Mouse (Mus musculus) embryonic facial prominence, embryonic 11.5 days (tissue): ENCODE measurements around the gene Ip6k2. TPM values are rescaled to one million over a fixed set of nuclear protein-coding genes. Genes with fewer than 3 reads are reported as not detected.

Experiments
- ATAC-seq: fragments of 200-750 bp; cut with Nextera tagmentation; replicated peaks from 2 replicates; pipeline ENCODE4 v1.8.0; 2017; ENCODE audit warnings: low read depth; ENCODE audit not compliant: insufficient number of reproducible peaks, low FRiP score, low TSS enrichment
- DNase-seq: peaks from one replicate; pipeline ENCODE4 v3.0.0-alpha.2; 2015; ENCODE audit warnings: low spot score
- H3K27ac ChIP-seq: fragments of 300-500 bp; sonication (generic); replicated peaks from 2 replicates; pipeline ENCODE4 v1.5.1; 2014; ENCODE audit warnings: mild to moderate bottlenecking, low read depth, low read length, control low read depth
- H3K27me3 ChIP-seq: fragments of 300-500 bp; sonication (generic); 2 replicates; pipeline ENCODE4 v1.6.1; 2014; ENCODE audit warnings: mild to moderate bottlenecking, low read length, moderate library complexity, mixed read lengths; ENCODE audit not compliant: control insufficient read depth, insufficient read depth
- H3K36me3 ChIP-seq: fragments of 300-500 bp; sonication (generic); replicated peaks from 2 replicates; pipeline ENCODE4 v1.6.1; 2014; ENCODE audit warnings: low read depth, mild to moderate bottlenecking, low read length, moderate library complexity, mixed read lengths; ENCODE audit not compliant: control insufficient read depth, insufficient read depth
- H3K4me1 ChIP-seq: fragments of 300-500 bp; sonication (generic); 2 replicates; pipeline ENCODE4 v1.6.1; 2014; ENCODE audit warnings: low read length, mixed read lengths; ENCODE audit not compliant: control insufficient read depth, insufficient read depth
- H3K4me2 ChIP-seq: fragments of 300-500 bp; sonication (generic); 2 replicates; pipeline ENCODE4 v1.6.1; 2014; ENCODE audit warnings: low read depth, mild to moderate bottlenecking, control low read depth, low read length, moderate library complexity
- H3K4me3 ChIP-seq: fragments of 300-500 bp; sonication (generic); 2 replicates; pipeline ENCODE4 v1.5.1; 2014; ENCODE audit warnings: low read depth, low read length, control low read depth
- H3K9ac ChIP-seq: fragments of 300-500 bp; sonication (generic); replicated peaks from 2 replicates; pipeline ENCODE4 v1.6.1; 2014; ENCODE audit warnings: mild to moderate bottlenecking, control low read depth, low read length
- H3K9me3 ChIP-seq: fragments of 300-500 bp; sonication (generic); replicated peaks from 2 replicates; pipeline ENCODE4 v1.6.1; 2016; ENCODE audit warnings: mild to moderate bottlenecking, low read length, inconsistent platforms, mixed read lengths; ENCODE audit not compliant: control insufficient read depth
- WGBS: fragments of 180-500 bp; shearing (Covaris S2); extraction: QIAGEN DNeasy Blood & Tissue Kit; methylation state at CpG from one replicate; pipeline ENCODE4 v1.1.7; 2014; 5-methylcytosine and 5-hydroxymethylcytosine counted together
- polyA plus RNA-seq: library from polyadenylated mRNA; unstranded; fragments of >200 nt; fragmentation: Nextera tagmentation; extraction: Ambion mirVana; gene quantifications from 2 replicates; pipeline ENCODE4 v1.2.1, GENCODE M21; 2014

Gene Ip6k2
- polyA plus RNA-seq, 1 experiment from 2014 or later, result 113 TPM

DNA sequence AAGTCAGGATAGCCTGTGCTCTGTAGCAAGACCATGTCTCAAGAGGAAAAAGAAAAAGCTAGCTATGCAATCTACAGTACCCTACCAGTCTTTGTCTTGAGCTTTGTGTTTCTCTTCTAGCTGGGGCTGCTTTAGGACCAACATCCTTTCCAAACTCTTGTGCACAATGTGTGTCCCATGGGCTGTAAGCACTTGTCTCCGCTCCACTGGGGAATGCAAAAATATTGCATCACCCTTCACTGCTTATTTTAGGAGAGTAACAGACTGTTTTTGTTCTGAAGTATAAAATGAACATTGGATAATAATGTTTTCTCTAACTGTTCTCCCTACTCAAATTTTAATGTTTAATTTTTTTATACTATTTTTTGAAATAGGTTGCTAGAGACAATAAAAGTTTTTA is 2.9 kb downstream of the Ip6k2 start:
- Histone ChIP-seq H3K36me3 (no peaks in the 10 kb centered on the region), H3K4me2 (no peak overlapping the region), H3K9me3 (no peaks in the 10 kb centered on the region), H3K4me1 (no peaks in the 10 kb centered on the region), H3K9ac (no peak overlapping the region), H3K4me3 (no peak overlapping the region), H3K27me3 (no peaks in the 10 kb centered on the region), H3K27ac (no peak overlapping the region)
- WGBS, result 94% methylated on average over 1 of the region's 1 CpGs
- ATAC-seq (no peak), DNase-seq (no peak)

DNA sequence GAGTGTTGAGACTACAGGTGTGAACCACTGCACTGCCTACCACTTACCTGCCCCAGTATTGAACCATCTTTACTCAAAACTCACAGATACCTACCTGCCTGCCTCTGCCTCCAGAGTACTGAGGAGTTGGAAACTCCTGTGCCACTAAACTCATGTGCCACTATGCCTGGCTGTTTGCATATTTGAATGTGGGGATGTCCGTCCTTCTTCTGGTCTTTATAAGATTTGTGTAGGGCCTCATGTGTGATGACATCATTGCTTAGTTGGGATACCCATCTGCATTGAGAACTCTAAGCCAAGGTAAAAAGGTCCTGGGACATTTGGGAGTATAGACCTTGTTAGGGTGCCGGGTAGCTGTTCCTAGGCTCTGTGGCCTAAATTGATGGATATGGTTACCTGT is 3.5 kb downstream of the Ip6k2 start:
- no peak overlapping the region for H3K9ac ChIP-seq
- no peaks in the 10 kb centered on the region for H3K27me3 ChIP-seq
- ATAC-seq (no peak), DNase-seq (no peak)
- no peak overlapping the region for H3K4me3 ChIP-seq
- no peaks in the 10 kb centered on the region for H3K9me3 ChIP-seq
- no peaks in the 10 kb centered on the region for H3K4me1 ChIP-seq
- no peak overlapping the region for H3K4me2 ChIP-seq
- H3K27ac ChIP-seq, result no peak overlapping the region
- 95% methylated on average over 2 of the region's 2 CpGs for WGBS
- no peaks in the 10 kb centered on the region for H3K36me3 ChIP-seq

DNA sequence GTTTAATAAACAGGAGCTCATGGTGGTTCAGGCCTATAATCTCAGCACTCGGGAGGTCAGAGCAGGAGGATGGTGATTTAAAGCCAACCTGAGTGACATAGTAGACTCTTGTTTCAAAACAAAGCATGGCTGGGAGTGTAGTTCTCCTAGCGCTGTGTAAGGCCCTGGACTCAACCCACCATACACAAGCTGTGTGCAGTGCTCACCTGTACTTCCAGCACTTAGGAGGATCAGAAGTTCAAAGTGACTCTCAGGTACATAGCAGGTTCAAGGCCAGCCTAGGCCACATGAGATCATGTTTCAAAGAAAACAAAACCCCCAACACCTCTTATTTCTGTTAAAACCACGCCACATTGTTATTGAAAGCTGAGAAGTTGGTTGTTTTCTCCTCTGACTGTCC is 5.1 kb downstream of the Ip6k2 start:
- no peak for ATAC-seq
- no peak overlapping the region for H3K4me2 ChIP-seq
- 70% methylated on average over 3 of the region's 3 CpGs for WGBS

DNA sequence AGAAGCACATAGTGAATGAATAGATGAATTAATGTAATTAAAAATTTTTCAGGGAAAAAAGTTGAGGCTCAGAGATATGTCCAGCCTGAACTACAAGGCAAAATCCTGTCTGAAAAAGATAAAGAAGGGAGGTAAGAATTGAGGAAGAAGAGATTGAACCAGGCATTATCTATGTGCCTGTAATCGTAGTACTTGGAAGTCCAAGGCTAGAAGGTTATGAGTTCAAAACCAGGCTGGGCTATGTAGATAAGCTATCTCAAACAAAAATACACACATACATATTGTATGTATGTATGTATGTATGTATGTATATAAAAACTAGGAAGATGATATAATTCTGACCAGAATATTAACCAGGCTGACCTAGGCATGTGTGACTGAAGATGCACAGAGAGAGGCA is 8.7 kb downstream of the Ip6k2 start:
- WGBS, result 95% methylated on average over 1 of the region's 1 CpGs
- no peaks in the 10 kb centered on the region for H3K27me3 ChIP-seq
- no peak overlapping the region for H3K27ac ChIP-seq
- H3K9me3 ChIP-seq, result no peaks in the 10 kb centered on the region
- no peak overlapping the region for H3K4me2 ChIP-seq
- ATAC-seq (no peak), DNase-seq (no peak)
- no peak overlapping the region for H3K4me3 ChIP-seq
- H3K4me1 ChIP-seq, result no peaks in the 10 kb centered on the region
- H3K36me3 ChIP-seq, result peaks cover 2% of the 10 kb centered on the region; the same call in 1 of the 2 replicates
- H3K9ac ChIP-seq, result no peak overlapping the region

More for the DNA sequence above, 5.1 kb downstream of the Ip6k2 start:
- no peak for DNase-seq
- H3K4me3 ChIP-seq, result no peak overlapping the region
- H3K36me3 ChIP-seq, result no peaks in the 10 kb centered on the region
- no peaks in the 10 kb centered on the region for H3K4me1 ChIP-seq
- no peaks in the 10 kb centered on the region for H3K27me3 ChIP-seq
- no peaks in the 10 kb centered on the region for H3K9me3 ChIP-seq
- no peak overlapping the region for H3K27ac ChIP-seq
- no peak overlapping the region for H3K9ac ChIP-seq

DNA sequence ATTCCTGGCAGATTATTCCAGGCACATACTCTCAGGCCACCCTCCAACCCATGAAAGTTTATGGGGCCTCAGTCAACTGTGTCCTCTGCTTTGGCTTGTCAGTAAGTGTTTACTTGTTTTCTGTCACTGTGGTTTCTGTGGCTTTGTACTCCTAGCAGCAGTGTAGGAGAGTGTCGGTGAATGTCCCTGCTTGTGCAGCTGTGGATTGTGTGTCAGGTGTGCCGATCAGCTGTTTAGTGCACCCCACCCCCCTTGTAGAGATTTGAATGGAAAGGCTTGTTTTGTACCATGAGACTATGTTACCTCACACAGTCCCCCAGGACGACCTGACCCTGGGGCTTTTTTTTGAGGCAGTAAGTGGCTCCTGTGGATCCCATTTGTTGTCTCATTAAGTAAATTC is 9.1 kb downstream of the Ip6k2 start:
- H3K4me1 ChIP-seq, result no peaks in the 10 kb centered on the region
- WGBS, result 56% methylated on average over 3 of the region's 3 CpGs
- no peaks in the 10 kb centered on the region for H3K9me3 ChIP-seq
- peaks cover 2% of the 10 kb centered on the region; the same call in 1 of the 2 replicates for H3K36me3 ChIP-seq
- no peak overlapping the region for H3K27ac ChIP-seq
- H3K9ac ChIP-seq, result no peak overlapping the region
- H3K27me3 ChIP-seq, result no peaks in the 10 kb centered on the region
- no peak for DNase-seq
- H3K4me3 ChIP-seq, result no peak overlapping the region
- H3K4me2 ChIP-seq, result no peak overlapping the region
- no peak for ATAC-seq

DNA sequence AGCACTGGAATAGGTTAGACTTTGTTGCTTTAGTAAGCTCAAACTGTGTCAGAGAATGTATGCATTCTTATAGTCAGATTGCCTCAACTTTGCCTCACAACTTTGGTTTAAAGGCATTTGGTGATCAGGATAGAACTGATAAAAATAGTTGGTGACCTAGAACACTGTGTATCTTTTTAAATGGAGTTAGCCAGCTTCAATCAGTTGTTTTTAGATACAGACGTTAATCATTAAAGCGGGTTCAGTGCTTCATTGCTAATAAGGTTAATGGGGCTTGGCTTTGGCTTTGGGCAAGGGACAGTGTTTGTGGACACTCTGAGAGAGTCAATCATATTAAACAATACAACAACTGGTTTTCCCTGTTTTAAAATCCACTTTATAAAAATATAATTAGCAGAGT is 11.7 kb downstream of the Ip6k2 start:
- Histone ChIP-seq H3K4me1 (no peaks in the 10 kb centered on the region), H3K27ac (no peak overlapping the region), H3K9ac (no peak overlapping the region), H3K4me3 (no peak overlapping the region), H3K4me2 (no peak overlapping the region), H3K9me3 (no peaks in the 10 kb centered on the region), H3K27me3 (no peaks in the 10 kb centered on the region), H3K36me3 (peaks cover 17% of the 10 kb centered on the region)
- WGBS, result 73% methylated on average over 2 of the region's 2 CpGs
- no peak for ATAC-seq
- DNase-seq, result no peak

DNA sequence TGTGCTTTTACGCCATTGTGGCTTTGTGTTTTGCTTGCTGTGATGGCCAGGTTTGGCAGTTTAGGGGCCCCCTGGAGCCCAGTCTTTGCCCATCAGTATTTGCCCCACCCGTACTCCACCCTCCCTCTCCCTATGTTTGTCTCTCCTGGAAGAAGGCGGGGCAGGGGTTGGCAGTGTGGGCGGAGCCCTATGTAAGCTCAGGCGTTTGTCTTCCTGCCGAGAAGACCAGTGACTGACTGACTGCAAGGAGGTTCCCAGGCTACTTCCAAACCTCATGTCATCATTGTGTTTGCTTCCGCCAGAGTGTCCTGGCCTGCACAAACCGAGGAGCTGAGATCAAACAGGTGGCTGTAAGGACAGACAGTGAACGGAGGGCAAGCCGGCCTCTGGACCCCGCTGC is 12.2 kb downstream of the Ip6k2 start:
- ATAC-seq (no peak; the same call in 1 of the 2 replicates), DNase-seq (no peak)
- H3K27me3 ChIP-seq, result no peaks in the 10 kb centered on the region
- no peaks in the 10 kb centered on the region for H3K4me1 ChIP-seq
- H3K9ac ChIP-seq, result no peak overlapping the region
- H3K4me2 ChIP-seq, result no peak overlapping the region
- no peak overlapping the region for H3K4me3 ChIP-seq
- peaks cover 17% of the 10 kb centered on the region for H3K36me3 ChIP-seq
- 46% methylated on average over 11 of the region's 11 CpGs for WGBS
- H3K9me3 ChIP-seq, result no peaks in the 10 kb centered on the region
- no peak overlapping the region for H3K27ac ChIP-seq

DNA sequence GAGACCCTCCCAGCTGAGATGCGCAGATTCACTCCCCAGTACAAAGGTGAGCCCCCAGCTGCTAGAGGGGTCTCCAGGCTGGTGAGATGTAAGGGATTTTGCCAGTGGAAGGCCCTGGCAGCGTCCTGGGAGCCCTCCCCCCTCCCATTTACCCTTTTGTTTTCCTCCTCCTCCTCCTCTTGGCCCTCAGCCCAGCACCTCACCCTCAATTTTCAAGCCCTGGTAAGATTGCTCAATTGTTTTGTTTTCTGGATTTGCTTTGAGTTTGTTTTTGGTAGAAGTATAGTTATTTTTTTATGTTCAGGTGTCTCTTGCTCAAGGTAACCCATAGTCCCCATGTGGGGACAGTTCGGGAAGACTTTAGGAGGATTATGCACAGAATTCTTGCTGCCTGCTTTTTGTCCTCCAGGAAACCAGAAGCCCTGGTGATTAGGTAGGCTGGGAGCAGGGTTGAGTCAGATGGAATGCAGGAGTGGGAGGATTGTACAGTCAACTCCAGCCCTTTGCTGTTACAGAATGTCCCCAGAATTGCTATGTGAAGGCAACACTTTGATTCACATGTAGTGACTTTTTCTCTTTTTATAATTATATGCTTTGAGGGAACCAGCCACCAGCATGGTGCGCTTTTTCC is 12.9 kb downstream of the Ip6k2 start:
- Histone ChIP-seq H3K4me2 (no peak overlapping the region), H3K4me1 (no peaks in the 10 kb centered on the region), H3K36me3 (peaks cover 17% of the 10 kb centered on the region), H3K27ac (no peak overlapping the region), H3K4me3 (no peak overlapping the region), H3K9ac (no peak overlapping the region), H3K9me3 (no peaks in the 10 kb centered on the region), H3K27me3 (no peaks in the 10 kb centered on the region)
- ATAC-seq (no peak), DNase-seq (no peak)
- WGBS, result 88% methylated on average over 4 of the region's 4 CpGs
